Mouse (Mus musculus) hindbrain, postnatal 0 days (tissue): ENCODE measurements around the gene Fchsd2. TPM values are rescaled to one million over a fixed set of nuclear protein-coding genes. Genes with fewer than 3 reads are reported as not detected.

Experiments used
- ATAC-seq: fragments of 200-750 bp; cut with Nextera tagmentation; 2 replicates; pipeline ENCODE4 v1.8.0; 2017; ENCODE audit warnings: mild to moderate bottlenecking, moderate TSS enrichment, moderate library complexity
- DNase-seq: peaks from one replicate; pipeline ENCODE4 v3.0.0-alpha.2; 2015; ENCODE audit warnings: low spot score
- H3K27ac ChIP-seq: fragments of 300-500 bp; sonication (generic); 2 replicates; pipeline ENCODE4 v1.5.1; 2014; ENCODE audit warnings: mild to moderate bottlenecking
- H3K27me3 ChIP-seq: fragments of 300-500 bp; sonication (generic); 2 replicates; pipeline ENCODE4 v1.6.1; 2014; ENCODE audit warnings: low read length, mixed read lengths; ENCODE audit not compliant: insufficient read depth
- H3K36me3 ChIP-seq: fragments of 300-500 bp; sonication (generic); 2 replicates; pipeline ENCODE4 v1.6.1; 2014; ENCODE audit warnings: low read length, mixed read lengths; ENCODE audit not compliant: insufficient read depth
- H3K4me1 ChIP-seq: fragments of 300-500 bp; sonication (generic); 2 replicates; pipeline ENCODE4 v1.6.1; 2014; ENCODE audit warnings: antibody characterized with exemption, low read length, mixed read lengths; ENCODE audit not compliant: insufficient read depth
- H3K4me2 ChIP-seq: fragments of 300-500 bp; sonication (generic); 2 replicates; pipeline ENCODE4 v1.6.1; 2014; ENCODE audit warnings: low read depth, mild to moderate bottlenecking, low read length, moderate library complexity, mixed read lengths
- H3K4me3 ChIP-seq: fragments of 300-500 bp; sonication (generic); 2 replicates; pipeline ENCODE4 v1.5.1; 2014; ENCODE audit warnings: low read length
- H3K9ac ChIP-seq: fragments of 300-500 bp; sonication (generic); replicated peaks from 2 replicates; pipeline ENCODE4 v1.6.1; 2014; ENCODE audit warnings: mild to moderate bottlenecking, low read length, moderate library complexity, mixed read lengths
- H3K9me3 ChIP-seq: fragments of 300-500 bp; sonication (generic); 2 replicates; pipeline ENCODE4 v1.6.1; 2016; ENCODE audit warnings: low read length, mixed read lengths
- CTCF ChIP-seq: IDR thresholded peaks from 2 replicates; pipeline ENCODE4 v1.5.1; 2016; ENCODE audit warnings: antibody characterized with exemption, control low read depth, low read depth
- WGBS: fragments of 180-500 bp; shearing (Covaris S2); extraction: QIAGEN DNeasy Blood & Tissue Kit; methylation state at CpG from one replicate; pipeline ENCODE4 v1.1.7; 2014; 5-methylcytosine and 5-hydroxymethylcytosine counted together
- polyA plus RNA-seq: library from polyadenylated mRNA; unstranded; fragments of >200 nt; fragmentation: Nextera tagmentation; extraction: Ambion mirVana; gene quantifications from 2 replicates; pipeline ENCODE4 v1.2.1, GENCODE M21; 2015
- total RNA-seq: library from RNA; depleted of rRNA; stranded (reverse); fragments of >200 nt; gene quantifications from 2 replicates; pipeline ENCODE4 v1.2.3, GENCODE M21; 2014

Gene Fchsd2
- total and polyA plus RNA-seq, 2 experiments from 2014 or later: 34.2 to 43.1 TPM

DNA sequence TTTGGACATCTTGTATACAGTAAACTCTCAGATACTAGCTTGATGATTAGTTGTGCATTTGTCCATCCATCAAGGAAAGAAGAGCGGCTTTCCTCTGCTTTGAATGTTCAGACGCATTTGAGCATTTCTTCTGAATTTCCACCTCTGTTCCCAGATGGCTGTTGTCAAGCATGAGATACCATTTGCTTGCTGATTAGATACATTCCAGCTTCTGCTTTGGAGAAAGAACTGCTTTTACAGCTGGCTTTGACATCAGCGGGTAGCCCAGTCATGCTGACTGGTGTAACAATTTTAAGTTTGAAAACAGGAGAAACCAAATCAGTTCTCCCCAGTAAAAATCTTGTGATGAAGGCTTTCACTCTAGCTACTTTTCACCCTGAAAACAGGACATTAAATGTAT, 77.8 kb downstream of the Fchsd2 start:
- Histone ChIP-seq H3K27ac (no peak overlapping the region), H3K36me3 (no peaks in the 10 kb centered on the region), H3K9me3 (no peaks in the 10 kb centered on the region), H3K4me3 (no peak overlapping the region), H3K4me2 (no peak overlapping the region), H3K27me3 (no peaks in the 10 kb centered on the region), H3K4me1 (no peaks in the 10 kb centered on the region), H3K9ac (no peak overlapping the region)
- WGBS: 45% methylated on average over 3 of the region's 3 CpGs
- DNase-seq (peak; percentile 7), ATAC-seq (no peak)
- TF ChIP-seq CTCF: no peak

DNA sequence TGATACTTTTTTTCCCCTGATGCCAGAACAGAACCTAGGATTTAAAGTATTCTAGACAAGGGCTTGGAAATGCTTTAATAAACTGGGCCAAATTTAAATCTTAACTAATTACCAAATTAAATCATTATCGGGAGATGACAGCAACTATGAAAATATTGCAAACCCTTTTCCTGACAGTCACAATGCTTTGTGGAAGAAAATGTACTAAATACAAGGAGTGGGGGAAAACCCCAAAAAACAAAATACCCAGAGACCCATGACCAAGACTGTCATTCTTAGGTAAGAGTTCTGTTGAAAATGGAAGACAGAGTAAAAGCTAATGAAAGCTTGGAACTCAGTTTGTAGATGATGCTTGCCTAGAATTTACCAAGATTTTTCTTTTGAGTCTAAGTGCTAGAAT, 78.3 kb downstream of the Fchsd2 start:
- Histone ChIP-seq H3K4me1 (no peaks in the 10 kb centered on the region), H3K36me3 (no peaks in the 10 kb centered on the region), H3K27me3 (no peaks in the 10 kb centered on the region), H3K9ac (no peak overlapping the region), H3K4me3 (no peak overlapping the region), H3K9me3 (no peaks in the 10 kb centered on the region), H3K27ac (no peak overlapping the region), H3K4me2 (no peak overlapping the region)
- WGBS: 86% methylated on average over 1 of the region's 1 CpGs
- ATAC-seq (no peak), DNase-seq (no peak)
- TF ChIP-seq CTCF: no peak

DNA sequence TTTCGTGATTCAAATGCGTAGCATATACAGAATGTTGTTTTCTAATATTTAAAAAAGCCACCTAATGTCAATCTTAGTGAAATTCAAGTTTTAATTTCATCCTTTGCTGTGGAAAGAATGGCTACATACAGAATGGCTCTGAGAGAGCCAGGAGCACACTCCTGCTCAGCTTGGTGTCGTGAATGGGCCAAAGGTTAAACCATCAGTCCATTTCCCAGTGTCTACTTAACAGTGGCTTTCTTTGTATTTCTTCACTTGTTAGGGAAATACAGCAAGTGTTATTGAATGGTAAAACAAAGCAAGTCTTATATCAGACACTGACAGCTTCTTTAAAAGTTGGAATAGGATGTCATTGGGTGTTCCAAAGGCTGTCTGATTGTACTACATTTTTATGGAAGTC, 80.7 kb downstream of the Fchsd2 start:
- H3K9ac ChIP-seq: no peak overlapping the region
- no peaks in the 10 kb centered on the region for H3K36me3 ChIP-seq
- peak; percentile 12 for DNase-seq
- WGBS: 68% methylated on average over 3 of the region's 3 CpGs
- H3K4me1 ChIP-seq: no peaks in the 10 kb centered on the region
- no peak overlapping the region for H3K4me2 ChIP-seq
- H3K27ac ChIP-seq: no peak overlapping the region; the same call in 1 of the 2 replicates
- TF ChIP-seq CTCF: no peak
- no peak for ATAC-seq
- H3K9me3 ChIP-seq: no peaks in the 10 kb centered on the region
- H3K4me3 ChIP-seq: no peak overlapping the region
- H3K27me3 ChIP-seq: no peaks in the 10 kb centered on the region

DNA sequence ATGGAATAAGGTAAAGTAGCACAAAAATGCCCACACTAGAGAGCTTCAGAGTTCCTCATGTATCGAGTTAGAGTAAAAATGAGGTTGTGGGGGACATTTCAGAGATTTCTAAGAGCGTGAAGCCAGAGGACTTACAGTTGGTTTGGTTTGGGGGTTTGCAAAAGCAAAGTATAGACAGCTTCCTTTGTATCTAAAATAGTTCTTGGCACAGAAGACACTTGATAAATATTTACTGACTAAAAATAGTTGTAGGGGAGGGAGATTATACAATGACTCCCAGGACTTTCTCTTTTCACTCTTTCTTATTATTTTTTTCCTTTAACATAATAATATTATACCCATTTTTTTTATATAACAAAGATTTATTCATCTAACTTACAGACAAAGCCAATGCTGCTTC, 86.1 kb downstream of the Fchsd2 start:
- no peak for ATAC-seq
- no peak for TF ChIP-seq CTCF
- H3K36me3 ChIP-seq: no peaks in the 10 kb centered on the region

DNA sequence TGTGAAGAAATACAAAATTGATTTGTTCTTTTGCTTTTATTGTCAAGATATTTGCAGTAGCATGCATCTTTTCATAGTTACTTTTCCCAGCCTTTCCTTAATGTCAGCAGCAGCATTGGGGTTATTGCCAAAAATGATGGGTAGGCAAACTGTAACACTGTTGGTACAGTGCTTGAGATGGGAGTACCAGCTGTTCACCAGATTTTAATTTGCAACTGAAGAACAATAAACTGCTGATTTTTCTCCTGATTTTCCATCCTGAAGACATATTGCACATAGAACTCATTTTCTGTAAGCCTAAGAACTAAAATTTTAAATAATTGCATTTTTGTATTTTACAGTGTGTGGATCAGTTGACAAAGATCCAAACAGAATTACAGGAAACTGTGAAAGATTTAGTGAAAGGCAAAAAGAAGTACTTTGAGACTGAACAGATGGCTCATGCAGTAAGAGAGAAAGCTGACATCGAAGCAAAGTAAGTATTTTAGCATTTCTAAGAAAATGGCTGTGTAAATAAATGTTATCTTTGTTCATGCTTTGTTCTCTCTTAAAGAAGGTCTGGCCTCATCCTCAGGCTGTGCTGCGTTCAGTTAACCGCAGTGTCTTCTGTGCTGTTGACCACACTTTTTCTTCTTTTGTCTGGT, 98.8 kb downstream of the Fchsd2 start:
- no peaks in the 10 kb centered on the region for H3K9me3 ChIP-seq
- no peak overlapping the region for H3K9ac ChIP-seq
- ATAC-seq: no peak
- no peak for TF ChIP-seq CTCF
- no peaks in the 10 kb centered on the region for H3K4me1 ChIP-seq
- H3K27ac ChIP-seq: peak overlapping the region; percentile 32; the same call in 1 of the 2 replicates
- H3K4me2 ChIP-seq: no peak overlapping the region
- peak; percentile 33 for DNase-seq
- H3K27me3 ChIP-seq: no peaks in the 10 kb centered on the region
- no peak overlapping the region for H3K4me3 ChIP-seq
- WGBS: 75% methylated on average over 3 of the region's 3 CpGs
- H3K36me3 ChIP-seq: no peaks in the 10 kb centered on the region

More for the DNA sequence above, 86.1 kb downstream of the Fchsd2 start:
- 82% methylated on average over 2 of the region's 2 CpGs for WGBS
- H3K27ac ChIP-seq: no peak overlapping the region
- H3K27me3 ChIP-seq: no peaks in the 10 kb centered on the region
- DNase-seq: no peak
- no peak overlapping the region for H3K9ac ChIP-seq
- H3K4me1 ChIP-seq: no peaks in the 10 kb centered on the region
- no peak overlapping the region for H3K4me2 ChIP-seq
- no peak overlapping the region for H3K4me3 ChIP-seq
- H3K9me3 ChIP-seq: no peaks in the 10 kb centered on the region

DNA sequence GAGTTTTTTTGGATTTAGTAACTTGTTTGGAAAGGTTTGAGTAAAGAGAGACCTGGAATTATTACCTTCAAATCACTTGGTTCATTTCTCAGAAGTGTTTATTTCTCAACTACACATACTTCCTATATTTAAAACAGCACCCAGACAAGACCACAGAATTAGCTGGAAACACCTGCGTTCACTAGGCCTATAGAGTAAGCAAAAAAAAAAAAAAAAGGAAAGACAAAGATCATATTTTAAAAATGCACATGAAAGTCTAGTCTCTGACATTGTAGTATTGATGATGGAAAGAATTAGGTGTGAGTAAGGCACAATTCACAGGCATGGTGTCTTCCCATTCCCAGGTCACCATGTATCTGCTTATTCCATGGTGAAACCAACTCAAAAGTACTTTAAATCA, 118.2 kb downstream of the Fchsd2 start:
- H3K4me2 ChIP-seq: no peak overlapping the region
- ATAC-seq (no peak), DNase-seq (no peak)
- H3K9me3 ChIP-seq: no peaks in the 10 kb centered on the region
- H3K36me3 ChIP-seq: no peaks in the 10 kb centered on the region
- no peak for TF ChIP-seq CTCF
- H3K4me3 ChIP-seq: no peak overlapping the region
- 91% methylated on average over 1 of the region's 1 CpGs for WGBS
- H3K27ac ChIP-seq: no peak overlapping the region
- no peaks in the 10 kb centered on the region for H3K4me1 ChIP-seq
- H3K9ac ChIP-seq: no peak overlapping the region
- H3K27me3 ChIP-seq: no peaks in the 10 kb centered on the region

DNA sequence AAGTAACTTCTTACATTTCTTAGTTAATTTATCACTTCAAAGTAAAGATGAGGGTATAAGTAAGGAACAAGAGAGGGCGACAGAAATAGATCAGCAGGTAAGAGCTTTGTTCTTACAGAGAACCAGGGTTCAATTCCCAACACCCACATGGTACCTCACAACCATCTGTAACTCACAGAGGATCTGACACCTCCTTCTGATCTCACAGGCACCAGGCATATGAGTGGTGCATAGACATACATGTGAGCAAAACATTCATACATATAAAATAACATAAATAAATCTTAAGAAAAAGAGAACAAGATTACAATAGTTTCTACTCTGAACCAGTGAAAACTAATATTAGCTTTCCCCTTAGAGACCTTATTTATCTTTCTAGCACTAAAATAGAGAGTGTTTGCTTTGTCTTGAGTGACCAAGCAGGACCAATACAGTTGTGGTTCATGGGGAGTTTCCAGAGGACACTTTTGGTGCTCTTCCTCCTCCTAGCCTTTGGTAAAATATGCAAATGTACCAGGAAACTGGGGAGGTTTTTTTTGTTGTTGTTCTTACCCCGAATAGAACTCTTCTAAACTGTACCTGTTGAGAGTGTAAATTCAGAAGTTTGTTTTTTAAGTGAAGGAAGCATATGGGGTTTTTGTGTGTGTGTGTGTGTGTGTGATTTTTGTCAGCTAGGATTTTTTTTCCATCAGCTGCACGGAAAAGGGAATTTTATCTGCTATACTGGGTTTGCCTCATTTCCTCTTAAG, 121.0 kb downstream of the Fchsd2 start:
- H3K4me1 ChIP-seq: no peaks in the 10 kb centered on the region
- WGBS: 79% methylated on average over 3 of the region's 3 CpGs
- ATAC-seq: no peak
- no peak for DNase-seq
- no peaks in the 10 kb centered on the region for H3K9me3 ChIP-seq
- TF ChIP-seq CTCF: no peak
- H3K27me3 ChIP-seq: no peaks in the 10 kb centered on the region
- no peak overlapping the region for H3K27ac ChIP-seq
- no peaks in the 10 kb centered on the region for H3K36me3 ChIP-seq
- no peak overlapping the region for H3K9ac ChIP-seq
- no peak overlapping the region for H3K4me3 ChIP-seq
- H3K4me2 ChIP-seq: no peak overlapping the region
